Mouse (Mus musculus) intestine, embryonic 14.5 days (tissue): Measurements from ENCODE around the gene Aprt. TPM values are rescaled to one million over a fixed set of nuclear protein-coding genes. Genes with fewer than 3 reads are reported as not detected.

Experiments used
- ATAC-seq: fragments of 200-750 bp; cut with Nextera tagmentation; replicated peaks from 2 replicates; pipeline ENCODE4 v1.8.0; 2017; ENCODE audit warnings: low read depth, moderate number of reproducible peaks, moderate TSS enrichment, moderate library complexity; ENCODE audit not compliant: low FRiP score, low TSS enrichment
- DNase-seq: peaks from one replicate; pipeline ENCODE4 v3.0.0-alpha.2; 2018; ENCODE audit warnings: low spot score
- H3K27ac ChIP-seq: fragments of 300-500 bp; sonication (generic); 2 replicates; pipeline ENCODE4 v1.5.1; 2014; ENCODE audit warnings: low read depth, mild to moderate bottlenecking, control low read depth
- H3K27me3 ChIP-seq: fragments of 300-500 bp; sonication (generic); replicated peaks from 2 replicates; pipeline ENCODE4 v1.6.1; 2014; ENCODE audit warnings: low read length, control low read depth; ENCODE audit not compliant: control insufficient read depth, insufficient read depth
- H3K36me3 ChIP-seq: fragments of 300-500 bp; sonication (generic); 2 replicates; pipeline ENCODE4 v1.6.1; 2014; ENCODE audit warnings: low read length, control low read depth; ENCODE audit not compliant: control insufficient read depth, insufficient read depth
- H3K4me1 ChIP-seq: fragments of 300-500 bp; sonication (generic); replicated peaks from 2 replicates; pipeline ENCODE4 v1.6.1; 2014; ENCODE audit warnings: low read length, control low read depth, mixed read lengths; ENCODE audit not compliant: control insufficient read depth, insufficient read depth
- H3K4me2 ChIP-seq: fragments of 300-500 bp; sonication (generic); 2 replicates; pipeline ENCODE4 v1.6.1; 2014; ENCODE audit warnings: low read length
- H3K4me3 ChIP-seq: fragments of 300-500 bp; sonication (generic); 2 replicates; pipeline ENCODE4 v1.5.1; 2014; ENCODE audit warnings: low read depth, low read length, control low read depth, mixed read lengths
- H3K9ac ChIP-seq: fragments of 300-500 bp; sonication (generic); 2 replicates; pipeline ENCODE4 v1.6.1; 2014; ENCODE audit warnings: mild to moderate bottlenecking, low read length
- H3K9me3 ChIP-seq: fragments of 300-500 bp; sonication (generic); 2 replicates; pipeline ENCODE4 v1.6.1; 2016; ENCODE audit warnings: low read length, control low read depth; ENCODE audit not compliant: control insufficient read depth
- WGBS: fragments of 180-500 bp; shearing (Covaris S2); extraction: QIAGEN DNeasy Blood & Tissue Kit; methylation state at CpG from one replicate; pipeline ENCODE4 v1.1.7; 2014; 5-methylcytosine and 5-hydroxymethylcytosine counted together
- polyA plus RNA-seq: library from polyadenylated mRNA; unstranded; fragments of >200 nt; fragmentation: Nextera tagmentation; extraction: Ambion mirVana; gene quantifications from 2 replicates; pipeline ENCODE4 v1.2.1, GENCODE M21; 2014

Gene Aprt
- polyA plus RNA-seq, 1 experiment from 2014 or later, result 580 TPM

DNA sequence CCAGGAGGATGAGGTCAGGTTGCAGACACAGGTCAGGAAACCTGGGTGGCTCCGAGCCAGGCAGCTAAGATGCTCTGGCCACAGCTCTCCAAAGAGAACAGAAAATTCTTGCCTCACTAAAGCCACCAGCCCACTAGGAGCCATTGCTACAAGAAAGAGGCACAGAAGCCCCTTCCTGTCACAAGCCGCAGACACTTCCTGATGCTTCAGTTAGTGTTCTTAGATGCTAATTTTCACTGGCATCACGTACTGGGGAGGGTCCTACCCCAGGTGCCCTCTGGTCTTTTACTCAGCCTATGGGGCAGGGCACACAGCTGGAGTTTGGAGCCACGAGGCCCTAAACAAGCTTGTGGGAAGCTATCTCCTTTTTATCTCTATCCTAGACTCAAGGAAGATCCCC lies 19.3 kb upstream of the Aprt start:
- Histone ChIP-seq H3K9ac (no peak overlapping the region), H3K27me3 (no peaks in the 10 kb centered on the region), H3K4me1 (no peaks in the 10 kb centered on the region), H3K36me3 (peaks cover 14% of the 10 kb centered on the region; the same call in 1 of the 2 replicates), H3K9me3 (no peaks in the 10 kb centered on the region), H3K4me2 (no peak overlapping the region), H3K4me3 (no peak overlapping the region), H3K27ac (no peak overlapping the region)
- 54% methylated on average over 4 of the region's 4 CpGs for WGBS
- ATAC-seq, result no peak
- DNase-seq, result no peak

DNA sequence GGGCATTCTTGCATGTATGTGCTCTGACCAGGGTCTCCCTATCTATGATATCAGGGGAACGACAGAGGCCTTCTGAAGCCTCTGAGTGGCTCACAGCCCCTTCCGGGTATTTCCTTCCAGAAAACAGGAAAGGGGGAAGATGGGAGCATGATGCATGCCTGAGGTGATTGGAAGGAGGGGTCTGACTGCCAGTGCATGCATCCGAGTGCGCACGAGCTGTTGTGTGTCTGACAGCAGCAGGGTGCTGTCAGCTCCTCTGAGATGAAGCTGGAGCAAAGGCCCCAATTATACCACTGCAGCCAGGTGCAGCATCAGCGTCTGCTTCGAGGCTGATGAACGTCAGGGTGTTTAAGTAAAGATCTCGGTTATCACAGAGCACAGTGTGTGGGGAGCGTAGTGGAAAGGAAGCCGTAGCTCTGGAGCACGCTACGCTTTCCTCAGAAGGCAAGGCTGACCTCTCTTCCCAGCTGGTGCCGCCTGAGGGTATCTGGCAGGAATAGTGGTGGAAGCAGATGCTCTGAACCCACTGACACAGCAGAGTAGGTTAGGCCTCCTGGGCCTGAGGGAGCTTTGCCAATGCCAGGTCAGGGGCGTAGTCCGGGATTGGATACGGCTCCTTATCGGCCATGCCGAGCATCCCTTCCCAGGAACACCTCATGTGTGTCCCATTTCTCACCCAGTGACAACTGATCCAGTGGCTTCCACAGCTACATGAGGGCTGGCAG lies 17.2 kb upstream of the Aprt start:
- H3K4me3 ChIP-seq, result no peak overlapping the region
- no peaks in the 10 kb centered on the region for H3K9me3 ChIP-seq
- no peaks in the 10 kb centered on the region for H3K27me3 ChIP-seq
- no peak overlapping the region for H3K4me2 ChIP-seq
- H3K9ac ChIP-seq, result no peak overlapping the region
- WGBS, result 70% methylated on average over 19 of the region's 19 CpGs
- ATAC-seq, result no peak
- H3K4me1 ChIP-seq, result no peaks in the 10 kb centered on the region
- no peak overlapping the region for H3K27ac ChIP-seq
- peaks cover 11% of the 10 kb centered on the region; the same call in 1 of the 2 replicates for H3K36me3 ChIP-seq
- DNase-seq, result no peak

DNA sequence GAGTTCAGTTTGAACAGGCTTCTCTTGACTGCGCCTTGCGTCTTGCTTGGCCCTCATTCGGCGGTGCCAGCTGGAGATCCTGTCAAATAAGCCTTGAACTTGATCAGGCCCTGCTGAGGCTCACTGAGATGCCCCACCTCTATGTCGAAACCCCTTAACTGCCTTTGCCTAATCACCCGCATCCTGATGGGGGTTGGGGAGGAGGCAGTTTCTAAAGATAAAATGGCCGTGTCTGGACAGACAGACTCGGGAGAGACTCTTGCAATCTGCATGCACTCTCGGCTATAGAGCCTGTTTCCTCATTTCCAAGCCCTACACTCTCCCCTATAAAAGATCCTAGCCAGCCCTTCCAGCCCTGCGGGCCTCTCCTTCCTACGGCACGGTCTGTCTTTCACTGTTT lies 16.5 kb upstream of the Aprt start:
- no peak overlapping the region for H3K9ac ChIP-seq
- H3K27me3 ChIP-seq, result no peaks in the 10 kb centered on the region
- no peak overlapping the region for H3K4me3 ChIP-seq
- no peak overlapping the region for H3K4me2 ChIP-seq
- ATAC-seq (no peak), DNase-seq (no peak)
- no peak overlapping the region for H3K27ac ChIP-seq
- peaks cover 11% of the 10 kb centered on the region; the same call in 1 of the 2 replicates for H3K36me3 ChIP-seq
- WGBS, result 58% methylated on average over 12 of the region's 12 CpGs
- no peaks in the 10 kb centered on the region for H3K9me3 ChIP-seq
- H3K4me1 ChIP-seq, result no peaks in the 10 kb centered on the region

DNA sequence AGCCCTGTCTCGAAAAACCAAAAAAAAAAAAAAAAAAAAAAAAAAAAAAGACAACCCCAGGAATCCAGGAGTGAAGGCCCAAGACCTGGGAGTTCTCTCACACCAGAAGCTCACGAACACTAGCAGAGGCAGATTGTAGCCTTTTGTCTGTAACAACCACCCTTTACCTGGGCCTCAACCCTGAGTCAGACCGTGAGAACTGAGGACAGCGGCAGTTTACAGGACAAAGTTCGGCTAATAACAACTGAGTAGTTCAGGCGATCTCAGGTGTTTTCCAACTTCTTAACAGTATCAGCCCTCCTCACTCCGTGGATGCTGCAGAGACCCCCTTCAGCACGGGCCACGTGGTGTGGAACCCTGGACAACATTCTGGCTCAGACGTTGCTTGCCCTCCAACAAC lies 10.0 kb upstream of the Aprt start:
- Histone ChIP-seq H3K36me3 (no peaks in the 10 kb centered on the region), H3K4me2 (no peak overlapping the region), H3K27me3 (no peaks in the 10 kb centered on the region), H3K9ac (no peak overlapping the region), H3K4me1 (peaks cover 9% of the 10 kb centered on the region), H3K9me3 (no peaks in the 10 kb centered on the region), H3K27ac (no peak overlapping the region), H3K4me3 (no peak overlapping the region)
- DNase-seq (no peak), ATAC-seq (no peak)
- WGBS, result 71% methylated on average over 10 of the region's 10 CpGs

DNA sequence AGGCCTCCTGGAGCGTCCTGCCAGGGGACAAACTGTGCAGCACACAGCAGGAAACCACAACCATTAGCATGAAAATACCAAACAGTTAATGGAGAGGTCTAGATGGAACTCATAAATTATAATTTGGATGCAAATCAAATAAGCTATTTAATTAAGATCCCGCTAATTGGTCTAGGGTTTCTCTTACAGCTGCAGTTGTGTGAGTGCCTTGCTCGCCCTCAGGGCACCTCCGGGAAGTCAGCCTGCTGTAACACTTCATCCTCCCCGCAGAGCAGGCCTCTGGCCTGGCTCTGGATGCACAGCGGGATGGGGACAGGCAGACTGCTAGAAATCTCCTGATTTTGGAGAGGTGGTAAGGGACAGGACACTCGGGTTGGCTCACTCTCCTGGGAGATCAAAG lies 9.5 kb upstream of the Aprt start:
- 0 out of 2 replicates have a peak overlapping the region, but pooled peaks have one; percentile 23 for H3K27ac ChIP-seq
- no peaks in the 10 kb centered on the region for H3K27me3 ChIP-seq
- 71% methylated on average over 7 of the region's 7 CpGs for WGBS
- H3K4me1 ChIP-seq, result peaks cover 9% of the 10 kb centered on the region
- no peaks in the 10 kb centered on the region for H3K36me3 ChIP-seq
- ATAC-seq, result no peak
- H3K9me3 ChIP-seq, result no peaks in the 10 kb centered on the region
- H3K4me2 ChIP-seq, result no peak overlapping the region
- H3K9ac ChIP-seq, result no peak overlapping the region
- DNase-seq, result no peak
- H3K4me3 ChIP-seq, result no peak overlapping the region

DNA sequence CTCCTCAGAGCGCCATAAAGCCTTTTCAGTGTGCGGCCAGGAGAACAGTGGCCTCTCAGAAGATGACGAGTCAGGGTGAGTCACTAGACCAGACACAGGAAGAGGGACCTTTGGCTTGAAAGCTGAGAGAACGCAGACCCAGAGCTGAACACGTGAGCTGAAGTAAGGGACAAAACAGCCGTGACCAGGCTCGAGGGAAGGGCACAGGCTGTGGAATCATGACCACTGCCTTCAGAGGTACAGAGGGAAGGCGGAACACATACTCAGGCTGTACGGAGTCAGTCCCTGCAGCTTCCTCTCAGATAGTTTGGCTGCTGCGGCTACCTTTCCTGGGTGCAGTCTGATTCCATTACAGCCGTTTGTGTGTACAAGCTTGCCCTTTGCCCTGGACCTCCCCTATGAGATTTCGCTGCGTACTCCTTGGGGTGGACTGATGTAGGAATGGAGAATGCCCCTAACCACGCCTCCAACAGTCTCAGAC lies 8.7 kb upstream of the Aprt start:
- no peak overlapping the region for H3K4me3 ChIP-seq
- no peak overlapping the region for H3K4me2 ChIP-seq
- no peaks in the 10 kb centered on the region for H3K36me3 ChIP-seq
- H3K27ac ChIP-seq, result peak overlapping the region; percentile 23; the same call in 1 of the 2 replicates
- 0 out of 2 replicates have a peak, but pooled peaks have one; percentile 24 for ATAC-seq
- no peak overlapping the region for H3K9ac ChIP-seq
- no peaks in the 10 kb centered on the region for H3K9me3 ChIP-seq
- H3K4me1 ChIP-seq, result peaks cover 9% of the 10 kb centered on the region
- DNase-seq, result no peak
- H3K27me3 ChIP-seq, result no peaks in the 10 kb centered on the region
- 32% methylated on average over 14 of the region's 14 CpGs for WGBS

DNA sequence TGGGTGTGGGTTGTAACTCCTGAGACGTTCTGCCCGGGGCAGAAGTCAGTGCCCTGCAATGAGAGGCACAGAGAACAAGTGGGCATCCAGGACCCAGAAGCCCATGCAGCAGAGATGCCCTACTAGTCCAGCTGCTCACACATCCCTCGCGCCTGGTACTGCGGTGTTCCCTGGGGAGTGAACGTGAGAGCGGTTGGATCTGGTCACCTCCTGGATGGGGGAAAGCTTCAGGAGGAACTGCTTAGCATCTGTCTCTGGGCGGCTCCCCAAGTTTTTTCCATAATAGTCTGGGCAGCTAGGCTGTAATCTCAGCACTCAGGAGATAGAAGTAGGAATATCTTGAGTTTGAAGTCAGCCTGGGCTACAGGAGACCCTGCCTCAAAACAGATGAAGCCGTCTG lies 8.3 kb upstream of the Aprt start:
- Histone ChIP-seq H3K9ac (no peak overlapping the region), H3K27ac (0 out of 2 replicates have a peak overlapping the region, but pooled peaks have one; percentile 23)
- DNase-seq, result no peak

DNA sequence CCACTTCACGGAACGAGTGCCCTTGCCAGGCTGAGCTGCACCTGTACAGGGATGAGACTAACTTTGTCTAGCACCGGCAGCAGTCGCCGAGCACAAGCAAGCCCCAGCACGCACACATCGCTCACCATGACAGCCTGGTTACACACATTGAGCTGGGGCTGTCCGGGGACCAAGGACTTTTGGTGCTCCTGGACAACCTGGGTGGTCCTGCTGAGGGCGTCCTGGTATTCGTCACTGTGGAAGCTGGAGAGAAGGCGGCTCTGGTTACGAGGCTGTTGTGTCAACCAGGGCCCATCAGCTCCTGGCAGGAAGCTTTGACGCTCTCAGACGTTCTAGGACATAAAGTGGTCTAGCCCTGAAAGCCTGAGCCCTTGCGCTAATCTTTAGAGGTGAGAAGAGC lies 4.2 kb upstream of the Aprt start:
- 25% methylated on average over 14 of the region's 15 CpGs for WGBS
- Histone ChIP-seq H3K27ac (no peak overlapping the region), H3K4me2 (no peak overlapping the region), H3K9me3 (no peaks in the 10 kb centered on the region), H3K4me1 (peaks cover 24% of the 10 kb centered on the region), H3K9ac (no peak overlapping the region), H3K4me3 (no peak overlapping the region), H3K27me3 (no peaks in the 10 kb centered on the region), H3K36me3 (no peaks in the 10 kb centered on the region)
- DNase-seq (no peak), ATAC-seq (no peak)

More for the DNA sequence above, 8.3 kb upstream of the Aprt start:
- Histone ChIP-seq H3K4me3 (no peak overlapping the region), H3K4me1 (peaks cover 10% of the 10 kb centered on the region), H3K9me3 (no peaks in the 10 kb centered on the region), H3K36me3 (no peaks in the 10 kb centered on the region), H3K4me2 (no peak overlapping the region), H3K27me3 (no peaks in the 10 kb centered on the region)
- 85% methylated on average over 9 of the region's 9 CpGs for WGBS
- ATAC-seq, result no peak

DNA sequence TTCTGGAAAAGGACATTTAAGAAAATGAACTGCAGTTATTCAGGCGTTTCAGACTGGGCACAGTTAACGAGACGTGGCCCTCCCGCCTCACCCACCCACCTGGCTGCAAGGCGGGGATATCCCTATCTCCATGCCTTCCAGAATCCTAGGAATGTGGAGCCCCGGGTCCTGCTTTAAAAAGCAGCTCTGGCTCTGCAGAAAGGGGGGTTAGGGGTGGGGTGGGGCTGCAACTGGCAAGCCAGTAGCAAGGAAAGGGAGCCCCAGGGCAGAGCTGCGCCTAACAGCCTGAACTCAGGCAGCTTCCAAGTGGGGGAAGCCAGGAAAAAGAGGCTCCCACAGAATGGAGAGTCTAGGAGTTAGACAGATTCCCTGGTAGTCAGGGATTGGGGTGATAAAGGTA lies 2.5 kb upstream of the Aprt start:
- Histone ChIP-seq H3K9ac (no peak overlapping the region), H3K4me2 (no peak overlapping the region), H3K27me3 (no peaks in the 10 kb centered on the region), H3K4me3 (no peak overlapping the region), H3K27ac (no peak overlapping the region), H3K36me3 (no peaks in the 10 kb centered on the region), H3K4me1 (peaks cover 35% of the 10 kb centered on the region), H3K9me3 (no peaks in the 10 kb centered on the region)
- 33% methylated on average over 7 of the region's 7 CpGs for WGBS
- no peak for DNase-seq
- ATAC-seq, result no peak
